Mouse (Mus musculus) monocyte, adult 2 months (primary cell): Measurements from ENCODE around the gene Micu1.
A peak's percentile ranks its signal among the peaks of the same experiment; 100 is the strongest.
"Not testable (repeated sequence)": the region's sequence is repeated elsewhere in the genome, so short reads cannot be mapped to it uniquely, and the experiment has no call there.

Experiments
- DNase-seq, 2 experiments: peaks; one replicate each; pipeline ENCODE4 v3.0.0; 2022; ENCODE audit warnings: low spot score in 2 of 2, low read depth in 1 of 2

Gene Micu1

GRCm38 (mm10) chr10:59844686-59845085, 142.4 kb downstream of the Micu1 start:
- no peak for DNase-seq

GRCm38 (mm10) chr10:59846416-59846815, 144.1 kb downstream of the Micu1 start:
- DNase-seq = no peak

GRCm38 (mm10) chr10:59848079-59848877, 146.0 kb downstream of the Micu1 start:
- DNase-seq = no peak

GRCm38 (mm10) chr10:59848953-59849352, 146.7 kb downstream of the Micu1 start:
- no peak for DNase-seq

- DNase-seq = no peak
Observed at GRCm38 (mm10) chr10:59849371-59849770, 147.1 kb downstream of the Micu1 start.

GRCm38 (mm10) chr10:59857157-59857556, 154.9 kb downstream of the Micu1 start:
- DNase-seq = no peak

GRCm38 (mm10) chr10:59860684-59861083, 158.4 kb downstream of the Micu1 start:
- no peak for DNase-seq

GRCm38 (mm10) chr10:59861201-59861600, 158.9 kb downstream of the Micu1 start:
- DNase-seq = no peak

GRCm38 (mm10) chr10:59862816-59863440, 160.7 kb downstream of the Micu1 start:
- DNase-seq = no peak

GRCm38 (mm10) chr10:59863620-59864019, 161.3 kb downstream of the Micu1 start:
- DNase-seq = no peak

- DNase-seq = no peak
Observed at GRCm38 (mm10) chr10:59864232-59864875, 162.1 kb downstream of the Micu1 start.

- peak; percentile 50 to 67 for DNase-seq
Observed at GRCm38 (mm10) chr10:59864884-59865726, 162.8 kb downstream of the Micu1 start.

GRCm38 (mm10) chr10:59868266-59868665, 166.0 kb downstream of the Micu1 start:
- no peak for DNase-seq

- DNase-seq = no peak
Observed at GRCm38 (mm10) chr10:59870038-59870437, 167.8 kb downstream of the Micu1 start.

- DNase-seq = not testable (repeated sequence)
Observed at GRCm38 (mm10) chr10:59872651-59873050, 170.4 kb downstream of the Micu1 start.

GRCm38 (mm10) chr10:59873206-59873605, 170.9 kb downstream of the Micu1 start:
- no peak for DNase-seq

GRCm38 (mm10) chr10:59873613-59874012, 171.3 kb downstream of the Micu1 start:
- DNase-seq = no peak

GRCm38 (mm10) chr10:59875396-59875795, 173.1 kb downstream of the Micu1 start:
- DNase-seq = no peak

- DNase-seq = not testable (repeated sequence)
Observed at GRCm38 (mm10) chr10:59876698-59877097, 174.4 kb downstream of the Micu1 start.

- DNase-seq = no peak
Observed at GRCm38 (mm10) chr10:59877421-59878117, 175.3 kb downstream of the Micu1 start.

- no peak for DNase-seq
Observed at GRCm38 (mm10) chr10:59878823-59879222, 176.5 kb downstream of the Micu1 start.
